10 mouse cellular contexts compared by ENCODE assay signal in genomic region chr16:78574241-78574640, GRCm38 (mm10). TPM values are rescaled to one million over a fixed set of nuclear protein-coding genes. Genes with fewer than 3 reads are reported as not detected.
DNase-seq lines count a peak whose midpoint lies in the region; ATAC-seq and TF ChIP-seq lines count a peak whose summit lies in the region.
"Had no signal": no experiment of that assay in that cellular context is flagged by ENCODE, and none has a peak within 500 bp of the region (broad histone marks: within the 10 kb centered on the region; RNA-seq: fewer than 3 reads in every experiment).

No protein-coding gene starts in this region.

- no peak overlapping the region for H3K9ac ChIP-seq in heart, embryonic 11.5 days (ENCODE audit: low read depth, low read length)
- peak overlapping the region; percentile 92 for H3K9ac ChIP-seq in CH12.LX (ENCODE audit: insufficient read depth, low read depth)
- H3K9ac ChIP-seq in forebrain, embryonic 16.5 days (replicated peaks; ENCODE audit: low read depth, low read length): 0 out of 2 replicates have a peak overlapping the region, but pooled peaks have one; percentile 7

- in situ Hi-C loops in CH12.LX (cut with MboI; ENCODE audit: low pct_ligation_motif_present, low pct_unique_long_range_greater_than_20kb, low sequenced_read_pairs): no loop called here

- H3K4me3 ChIP-seq in heart, embryonic 11.5 days (ENCODE audit: low read depth, low read length): no peak overlapping the region
- H3K4me3 ChIP-seq in CH12.LX (replicated peaks in 1 of 3; ENCODE audit: low read depth in 2 of 3, low read length in 2 of 3, poor library complexity in 1 of 3): peak overlapping the region; percentile 7 to 96 (median 86)
- H3K4me3 ChIP-seq in forebrain, embryonic 16.5 days (replicated peaks; ENCODE audit: low read length): peak overlapping the region; percentile 14
- peak overlapping the region; percentile 79 for H3K4me3 ChIP-seq in midbrain, embryonic 10.5 days
- H3K4me3 ChIP-seq in cerebellum, adult 2 months (replicated peaks; ENCODE audit: insufficient read depth, low read depth, low read length): no peak overlapping the region

- no peaks in the 10 kb centered on the region for H3K36me3 ChIP-seq in heart, embryonic 11.5 days (ENCODE audit: control insufficient read depth, insufficient read depth, low read length)
- H3K36me3 ChIP-seq in CH12.LX (replicated peaks in 1 of 2; ENCODE audit: control insufficient read depth in 1 of 2, insufficient read depth in 1 of 2, low read length in 1 of 2): peaks cover 12 to 26% of the 10 kb centered on the region in 2 experiments
- no peaks in the 10 kb centered on the region for H3K36me3 ChIP-seq in forebrain, embryonic 16.5 days (ENCODE audit: control insufficient read depth, insufficient read depth)
- H3K36me3 ChIP-seq in midbrain, embryonic 10.5 days: peaks cover 12% of the 10 kb centered on the region

- H3K9me3 ChIP-seq in heart, embryonic 11.5 days (replicated peaks; ENCODE audit: control insufficient read depth, low read length): no peaks in the 10 kb centered on the region
- no peaks in the 10 kb centered on the region for H3K9me3 ChIP-seq in CH12.LX (replicated peaks; ENCODE audit: low read length)
- H3K9me3 ChIP-seq in forebrain, embryonic 16.5 days (ENCODE audit: control insufficient read depth, low read length): no peaks in the 10 kb centered on the region
- H3K9me3 ChIP-seq in midbrain, embryonic 10.5 days (replicated peaks): no peaks in the 10 kb centered on the region

- no peak for ATAC-seq in heart, embryonic 11.5 days (replicated peaks; ENCODE audit: insufficient number of reproducible peaks, low FRiP score, low TSS enrichment)
- no peak for ATAC-seq in forebrain, embryonic 16.5 days

- no peak for TF ChIP-seq RAD21 in CH12.LX (IDR thresholded peaks at IDR 0.05; ENCODE audit: low read depth, low read length)

- peaks cover 37% of the 10 kb centered on the region for H3K79me2 ChIP-seq in CH12.LX (replicated peaks; ENCODE audit: control insufficient read depth, extremely low read depth, insufficient read depth, poor library complexity, severe bottlenecking)

- H3K27ac ChIP-seq in heart, embryonic 11.5 days (ENCODE audit: low read depth, low read length): no peak overlapping the region
- H3K27ac ChIP-seq in CH12.LX (ENCODE audit: insufficient read depth, low read depth): no peak overlapping the region
- no peak overlapping the region for H3K27ac ChIP-seq in forebrain, embryonic 16.5 days (ENCODE audit: low read length)
- H3K27ac ChIP-seq in midbrain, embryonic 10.5 days (replicated peaks): 0 out of 2 replicates have a peak overlapping the region, but pooled peaks have one; percentile 17
- no peak overlapping the region for H3K27ac ChIP-seq in cerebellum, adult 2 months (ENCODE audit: insufficient read depth, low read length)

- no peak for TF ChIP-seq CTCF in CH12.LX (conservative IDR thresholded peaks at IDR 0.05 in 1 of 2, IDR thresholded peaks at IDR 0.05 in 1 of 2; ENCODE audit: low read depth in 2 of 2, low read length in 2 of 2)
- TF ChIP-seq CTCF in cerebellum, adult 2 months (IDR thresholded peaks at IDR 0.05; ENCODE audit: borderline replicate concordance, insufficient read depth, low read depth, low read length): no peak

- H3K27me3 ChIP-seq in heart, embryonic 11.5 days (ENCODE audit: control insufficient read depth, insufficient read depth, low read length): no peaks in the 10 kb centered on the region
- H3K27me3 ChIP-seq in CH12.LX (replicated peaks): no peaks in the 10 kb centered on the region
- no peaks in the 10 kb centered on the region for H3K27me3 ChIP-seq in forebrain, embryonic 16.5 days (replicated peaks; ENCODE audit: control insufficient read depth, insufficient read depth, low read length)
- no peaks in the 10 kb centered on the region for H3K27me3 ChIP-seq in midbrain, embryonic 10.5 days (ENCODE audit: low read depth, poor library complexity, severe bottlenecking)
- H3K27me3 ChIP-seq in cerebellum, adult 2 months (ENCODE audit: control insufficient read depth, insufficient read depth, low read length): no peaks in the 10 kb centered on the region

- TF ChIP-seq EP300 in CH12.LX (IDR thresholded peaks at IDR 0.05; ENCODE audit: low read length): no peak

- DNase-seq in heart, postnatal 4 days: no peak
- DNase-seq in CH12.LX (ENCODE audit: extremely low read depth): no peak
- DNase-seq in midbrain, embryonic 10.5 days (ENCODE audit: low spot score): no peak
- no peak for DNase-seq in cerebellum, adult 2 months
- no peak for DNase-seq in layer of hippocampus, adult 9-11 months
- no peak for DNase-seq in cerebellum, adult 9-10 months
- DNase-seq: adrenal gland, adult 8-10 months; lung, postnatal 36 days had no signal

- WGBS in heart, embryonic 11.5 days (ENCODE audit: insufficient replicate concordance): 73% methylated on average over 6 of the region's 6 CpGs
- 17% methylated on average over 6 of the region's 6 CpGs for WGBS in forebrain, embryonic 16.5 days
- WGBS in midbrain, embryonic 10.5 days: 76% methylated on average over 6 of the region's 6 CpGs
- WGBS in cerebellum, adult 2 months: 34% methylated on average over 6 of the region's 6 CpGs

- peak overlapping the region; percentile 33 for H3K4me2 ChIP-seq in heart, embryonic 11.5 days
- H3K4me2 ChIP-seq in CH12.LX (ENCODE audit: insufficient read depth, low read depth, poor library complexity, severe bottlenecking): peak overlapping the region; percentile 74
- H3K4me2 ChIP-seq in forebrain, embryonic 16.5 days (ENCODE audit: low read length): peak overlapping the region; percentile 48

- dilution Hi-C loops in CH12.LX (cut with MboI; ENCODE audit: extremely low pct_ligation_motif_present, extremely low pct_unique_long_range_greater_than_20kb, low sequenced_read_pairs): no loop called here

- peaks cover 7% of the 10 kb centered on the region; the same call in 1 of the 2 replicates for H3K4me1 ChIP-seq in heart, embryonic 11.5 days (ENCODE audit: control insufficient read depth, insufficient read depth, low read length)
- peaks cover 7 to 29% of the 10 kb centered on the region in 2 experiments; a peak in 3 of 4 replicates for H3K4me1 ChIP-seq in CH12.LX (ENCODE audit: control insufficient read depth in 1 of 2, insufficient read depth in 2 of 2)
- peaks cover 19% of the 10 kb centered on the region for H3K4me1 ChIP-seq in forebrain, embryonic 16.5 days (replicated peaks; ENCODE audit: control insufficient read depth, insufficient read depth, low read length)
- peaks cover 33% of the 10 kb centered on the region for H3K4me1 ChIP-seq in midbrain, embryonic 10.5 days
- H3K4me1 ChIP-seq in cerebellum, adult 2 months (ENCODE audit: control insufficient read depth, insufficient read depth, low read length): no peaks in the 10 kb centered on the region

- no peak for TF ChIP-seq POLR2A in CH12.LX (IDR thresholded peaks at IDR 0.05; ENCODE audit: low read depth, low read length)
- no peak for TF ChIP-seq POLR2A in cerebellum, adult 2 months (IDR thresholded peaks at IDR 0.05; ENCODE audit: borderline replicate concordance, insufficient read depth, low read length)

TF ChIP-seq in CH12.LX, 34 proteins besides CTCF, POLR2A, EP300 and RAD21:
- TF ChIP-seq ZKSCAN1 (IDR thresholded peaks at IDR 0.05; ENCODE audit: borderline replicate concordance, low read depth, low read length) (no peak), GABPA (IDR thresholded peaks at IDR 0.05; ENCODE audit: insufficient replicate concordance, low read depth, low read length) (no peak), ZNF384 (IDR thresholded peaks at IDR 0.05; ENCODE audit: low read depth, low read length) (no peak)

RNA-seq across cellular contexts. Expression of gene D16Ertd472e, which starts 2.3 kb away (rescaled TPM):
- polyA plus RNA-seq in heart, embryonic 11.5 days (2014; fragmentation: Nextera tagmentation; extraction: Ambion mirVana): 8.0 and 9.2 TPM in 2 replicates
- 1 to 10 TPM; 7.8 to 8.0 TPM for total RNA-seq in heart, postnatal 4 days (2021)
- total RNA-seq in CH12.LX (2012; rRNA removed) (40.6 and 42.9 TPM in 2 replicates), CH12.LX (2014; rRNA removed) (77.5 and 94.4 TPM in 2 replicates)
- polyA plus RNA-seq in CH12.LX (2012; ENCODE audit: insufficient read length, low read depth): 65.4 and 67.3 TPM in 2 replicates
- 10.3 and 11.3 TPM in 2 replicates for polyA plus RNA-seq in forebrain, embryonic 16.5 days (2015; fragmentation: Nextera tagmentation; extraction: Ambion mirVana)
- polyA plus RNA-seq in midbrain, embryonic 10.5 days (2016; fragmentation: Nextera tagmentation; extraction: Ambion mirVana): 19.3 and 21.5 TPM in 2 replicates
- 5.6 and 7.0 TPM in 2 replicates for polyA plus RNA-seq in cerebellum, adult 2 months (2012; rRNA removed)

Comparison
In these comparisons a context has a peak if more than half of its experiments do, and no peak if none do; other contexts are left out.
1. H3K4me3 ChIP-seq: peak in CH12.LX (3 of 3), forebrain, embryonic 16.5 days (single experiment) and midbrain, embryonic 10.5 days (single experiment); none in heart, embryonic 11.5 days (single experiment) and cerebellum, adult 2 months (single experiment).
2. Peak in every context shown above with its lines, with median percentiles within 50 percentile points of each other: H3K4me2 ChIP-seq.